Mouse (Mus musculus): Measurements from ENCODE around the gene Myo19.
A peak's percentile ranks its signal among the peaks of the same experiment; 100 is the strongest.
"Not testable (repeated sequence)": the region's sequence is repeated elsewhere in the genome, so short reads cannot be mapped to it uniquely, and the experiment has no call there.

Myo19 gene

GRCm38 (mm10) chr11:84879772-84880464 is at the start of gene Myo19, which contains the start of gene Pigw:
TSS of gene Myo19 (plus strand) at chr11:84880148.
TSS of gene Pigw (minus strand) at chr11:84880285.
- peak; percentile 70 for DNase-seq

- DNase-seq = no peak
These were observed 40.6 kb upstream of the Myo19 start for GRCm38 (mm10) chr11:84839330-84839729.

- no peak for DNase-seq
These were observed 33.0 kb upstream of the Myo19 start for GRCm38 (mm10) chr11:84846741-84847474.

- no peak for DNase-seq
These were observed 32.4 kb upstream of the Myo19 start for GRCm38 (mm10) chr11:84847475-84848090.

- no peak for DNase-seq
These were observed 24.7 kb upstream of the Myo19 start for GRCm38 (mm10) chr11:84855285-84855684.

GRCm38 (mm10) chr11:84865268-84865667 is 14.7 kb upstream of the Myo19 start:
- peak; percentile 56 for DNase-seq

GRCm38 (mm10) chr11:84867586-84867985 is 12.4 kb upstream of the Myo19 start:
- DNase-seq = no peak

GRCm38 (mm10) chr11:84868786-84869259 is 11.1 kb upstream of the Myo19 start:
- no peak for DNase-seq

GRCm38 (mm10) chr11:84869537-84870232 is 10.3 kb upstream of the Myo19 start:
- DNase-seq = peak; percentile 94

GRCm38 (mm10) chr11:84870337-84871043 is 9.5 kb upstream of the Myo19 start, which contains the start of gene Ggnbp2:
TSS of gene Ggnbp2 (minus strand) at chr11:84870817.
- DNase-seq = peak; percentile 90

- no peak for DNase-seq
These were observed 8.9 kb upstream of the Myo19 start for GRCm38 (mm10) chr11:84871046-84871445.

- no peak for DNase-seq
These were observed 8.3 kb upstream of the Myo19 start for GRCm38 (mm10) chr11:84871548-84872069.

- no peak for DNase-seq
These were observed 6.7 kb upstream of the Myo19 start for GRCm38 (mm10) chr11:84873042-84873833.

- DNase-seq = not testable (repeated sequence)
These were observed 3.9 kb upstream of the Myo19 start for GRCm38 (mm10) chr11:84876020-84876419.

- no peak for DNase-seq
These were observed 759 bp upstream of the Myo19 start for GRCm38 (mm10) chr11:84879007-84879771.

- DNase-seq = peak; percentile 80
These were observed 565 bp downstream of the Myo19 start for GRCm38 (mm10) chr11:84880465-84880961.

GRCm38 (mm10) chr11:84880971-84881370 is 1.0 kb downstream of the Myo19 start:
- DNase-seq = no peak

GRCm38 (mm10) chr11:84882346-84882745 is 2.4 kb downstream of the Myo19 start:
- DNase-seq = no peak

- no peak for DNase-seq
These were observed 5.3 kb downstream of the Myo19 start for GRCm38 (mm10) chr11:84885238-84885637.

GRCm38 (mm10) chr11:84886236-84886635 is 6.3 kb downstream of the Myo19 start:
- peak; percentile 64 for DNase-seq

All from kidney, adult 11 months (tissue).